Mouse (Mus musculus): ENCODE measurements around the gene Kif3a. TPM values are rescaled to one million over a fixed set of nuclear protein-coding genes. Genes with fewer than 3 reads are reported as not detected.
"Not testable (repeated sequence)": the region's sequence is repeated elsewhere in the genome, so short reads cannot be mapped to it uniquely, and the experiment has no call there.

Kif3a gene
- total RNA-seq, 2 experiments from 2014 or later = 27.5 to 30.1 TPM

DNA sequence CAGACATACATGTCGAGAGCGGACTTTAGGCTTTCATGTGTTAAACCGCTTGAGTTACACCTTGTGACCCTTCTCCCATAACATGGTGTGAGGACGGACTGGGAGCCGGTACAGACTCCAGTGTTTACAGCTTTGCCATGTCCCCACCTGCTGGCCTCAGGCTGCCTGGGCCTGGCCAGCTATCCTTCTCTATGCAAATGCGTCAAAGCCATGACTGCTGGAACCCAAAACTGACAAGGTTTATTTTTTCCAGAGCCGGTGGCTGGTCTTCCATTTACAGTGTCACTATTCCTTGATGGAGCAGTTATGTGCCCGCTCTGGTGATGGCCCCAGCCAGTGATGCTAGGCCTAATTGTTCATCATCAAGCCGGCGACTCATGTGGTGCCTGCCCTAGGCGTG lies 26.0 kb upstream of the Kif3a start:
- no peak for DNase-seq (ENCODE audit: low spot score in 2 of 2)

DNA sequence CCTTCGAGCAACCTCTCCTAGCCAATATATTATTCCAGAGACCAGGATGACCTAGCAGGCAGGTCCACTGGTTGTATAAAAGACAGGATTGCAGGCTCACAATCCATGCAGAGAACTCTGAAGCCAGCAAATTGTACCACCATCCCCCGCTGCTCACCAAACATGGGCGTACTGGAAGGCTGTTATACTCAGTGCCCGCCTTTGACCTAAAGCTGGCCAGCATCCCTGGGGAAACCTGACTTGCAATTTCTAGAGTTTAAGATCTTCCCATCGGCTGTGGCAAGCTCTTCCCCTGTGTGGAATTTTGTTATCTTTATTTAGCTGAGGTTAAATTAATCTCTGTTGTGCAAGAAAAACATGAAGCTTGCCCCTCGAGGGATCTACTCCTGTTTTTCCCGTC lies 24.2 kb upstream of the Kif3a start:
- no peak for DNase-seq (ENCODE audit: low spot score in 2 of 2)

DNA sequence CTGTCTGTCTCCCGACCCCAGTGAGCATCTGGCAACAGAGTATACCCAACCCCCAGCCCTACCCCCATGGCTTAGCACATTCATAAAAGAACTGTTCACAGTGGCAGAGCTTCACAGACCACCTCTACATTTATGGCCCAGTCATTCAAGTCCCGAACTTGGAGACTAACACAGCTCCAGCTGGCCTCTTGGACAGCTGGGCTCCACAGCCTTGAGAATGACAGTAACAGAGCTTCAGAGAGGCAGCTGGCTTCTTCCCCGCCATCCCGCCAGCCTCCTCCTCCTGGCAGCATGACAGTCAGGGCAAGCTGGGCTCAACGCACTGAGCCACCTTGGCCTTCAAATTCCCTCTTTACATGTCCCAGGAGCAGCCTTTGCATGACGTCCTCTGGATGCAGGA lies 20.9 kb upstream of the Kif3a start:
- DNase-seq (ENCODE audit: low spot score in 2 of 2) = no peak

DNA sequence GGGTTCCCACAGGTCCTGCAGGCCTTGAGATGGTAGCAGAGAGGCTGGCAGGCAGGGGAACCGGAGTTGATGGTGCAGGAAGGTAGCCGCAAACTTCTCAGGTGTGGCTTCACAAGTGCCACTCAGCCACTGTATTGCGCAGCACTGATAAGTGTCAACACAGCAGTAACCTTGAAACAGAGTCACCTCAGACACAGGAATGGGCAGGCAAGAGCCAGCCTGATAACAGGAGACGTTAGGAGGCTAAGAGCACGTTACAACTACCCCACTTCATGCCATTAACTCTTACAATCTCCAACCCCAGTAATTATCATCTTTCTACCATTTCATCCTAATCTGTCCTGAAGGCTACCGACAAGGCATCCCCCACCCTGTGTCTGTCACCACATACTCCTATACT lies 19.6 kb upstream of the Kif3a start:
- no peak for DNase-seq (ENCODE audit: low spot score in 2 of 2)

DNA sequence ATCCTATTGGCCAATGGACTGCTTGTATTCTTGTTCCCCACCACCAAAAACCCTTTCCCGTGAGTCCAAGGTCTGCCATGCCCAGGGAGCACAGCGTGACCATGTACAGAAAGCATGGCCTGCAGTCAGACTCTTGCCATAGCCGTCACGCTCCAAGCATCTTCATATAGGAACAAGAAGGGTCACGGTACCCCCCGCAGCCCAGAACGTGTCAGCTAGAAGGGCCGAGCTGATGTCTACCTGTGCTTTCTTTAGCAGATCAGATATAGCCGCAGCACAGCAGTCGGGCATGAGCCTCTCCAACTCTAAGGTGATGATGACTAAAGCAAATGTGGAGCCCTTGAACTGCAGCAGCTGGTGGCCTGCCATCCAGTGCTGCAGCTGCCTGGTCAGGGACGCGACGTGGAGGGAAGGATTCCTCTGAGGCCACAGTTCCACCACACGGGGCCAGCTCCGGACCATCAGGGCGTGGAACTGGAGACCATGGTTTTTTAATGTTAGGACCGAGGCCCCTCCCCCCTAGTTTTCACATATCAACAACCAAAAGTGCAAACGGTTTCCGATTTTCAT lies 19.1 kb upstream of the Kif3a start:
- no peak for DNase-seq (ENCODE audit: low spot score in 2 of 2)

DNA sequence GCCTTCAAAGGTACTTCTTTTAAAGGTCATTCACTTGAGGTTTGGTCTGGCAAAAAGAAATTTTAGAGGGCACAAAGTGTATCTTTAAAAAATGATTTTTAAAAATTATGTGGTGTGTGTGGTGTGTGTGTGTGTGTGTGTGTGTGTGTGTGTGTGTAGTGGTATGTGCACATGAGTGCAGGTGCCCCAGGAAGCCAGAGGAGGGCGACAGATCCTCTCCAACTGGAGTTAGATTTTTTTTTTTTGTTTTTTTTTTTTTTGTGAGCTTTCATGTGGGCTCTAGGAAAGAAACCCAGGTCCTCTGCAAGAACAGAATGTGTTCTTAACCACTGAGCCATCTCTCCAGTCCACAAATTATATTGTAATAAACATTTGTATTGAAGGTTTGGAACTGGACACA lies 16.5 kb upstream of the Kif3a start:
- DNase-seq (ENCODE audit: low spot score in 2 of 2) = no peak

DNA sequence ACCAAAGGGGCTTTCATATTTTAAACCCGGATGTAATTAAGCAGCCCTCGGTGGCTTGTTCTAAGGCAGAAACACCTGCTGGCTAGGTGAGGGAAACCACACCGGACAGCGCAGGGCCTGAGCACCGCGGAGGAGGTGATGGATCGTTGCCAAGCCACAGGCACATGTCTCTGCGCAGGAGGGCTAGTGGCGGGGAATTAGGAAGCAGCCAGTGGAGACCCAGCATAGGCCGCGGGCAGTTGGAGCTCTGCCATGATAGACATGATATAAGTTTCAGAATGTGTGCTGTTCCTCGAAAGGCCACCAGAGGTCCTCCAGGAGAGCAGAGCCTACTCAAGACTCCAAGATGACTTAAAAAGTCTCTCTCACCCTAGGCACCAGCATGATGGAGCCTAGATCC lies 15.4 kb upstream of the Kif3a start:
- DNase-seq (ENCODE audit: low spot score in 2 of 2) = no peak

DNA sequence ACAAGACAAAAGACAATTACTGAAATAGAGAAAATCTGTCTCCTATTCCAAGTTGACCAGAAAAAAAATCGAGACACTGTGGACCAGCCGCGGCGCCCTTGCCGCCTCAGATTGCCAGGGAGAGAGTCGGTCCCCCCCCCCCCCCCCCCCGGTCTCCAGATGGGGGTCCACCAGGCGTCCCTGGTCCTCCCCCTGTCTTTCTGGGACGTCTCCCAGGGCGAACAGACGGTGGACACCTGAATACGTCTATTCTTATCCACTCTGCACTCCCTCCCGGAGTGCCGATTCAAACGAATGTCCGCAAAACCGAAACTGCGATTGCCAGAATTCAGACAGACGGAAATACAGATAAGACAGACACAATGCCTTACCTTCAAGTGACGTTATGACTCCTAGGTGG lies 10.7 kb upstream of the Kif3a start:
- DNase-seq (ENCODE audit: low spot score in 2 of 2) = not testable (repeated sequence)

DNA sequence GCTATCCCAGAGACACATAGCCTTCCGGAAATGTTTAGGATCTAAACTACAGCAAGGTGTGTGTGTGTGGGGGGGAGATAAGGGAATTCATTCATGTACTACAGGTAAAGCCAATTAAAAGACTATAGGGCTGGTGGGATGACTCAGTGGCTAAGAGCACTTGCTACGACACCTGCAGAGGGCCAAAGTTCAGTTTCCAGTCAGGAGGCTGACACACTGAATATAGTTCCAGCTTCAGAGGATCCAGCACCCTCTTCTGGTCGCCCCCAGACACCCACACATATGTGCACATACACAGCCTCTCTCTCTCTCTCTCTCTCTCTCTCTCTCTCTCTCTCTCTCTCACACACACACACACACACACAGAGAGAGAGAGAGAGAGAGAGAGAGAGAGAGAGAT lies 9.2 kb upstream of the Kif3a start:
- not testable (repeated sequence) for DNase-seq (ENCODE audit: low spot score in 2 of 2)

DNA sequence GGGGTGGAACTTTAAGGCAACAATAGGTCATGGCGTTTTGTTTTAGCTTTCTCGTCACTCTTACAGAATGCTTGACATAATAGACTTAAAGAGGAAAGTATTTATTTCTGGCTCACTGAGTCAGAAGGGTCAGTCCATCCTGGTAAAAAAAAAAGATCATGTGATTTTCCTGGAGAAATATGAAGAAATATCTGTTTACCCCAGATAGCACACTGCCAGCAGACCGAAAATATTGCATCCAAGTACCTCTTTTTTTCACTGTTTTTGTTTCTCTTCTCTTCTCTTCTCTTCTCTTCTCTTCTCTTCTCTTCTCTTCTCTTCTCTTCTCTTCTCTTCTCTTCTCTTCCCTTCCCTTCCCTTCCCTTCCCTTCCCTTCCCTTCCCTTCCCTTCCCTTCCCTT lies 7.2 kb upstream of the Kif3a start:
- not testable (repeated sequence) for DNase-seq (ENCODE audit: low spot score in 2 of 2)

DNA sequence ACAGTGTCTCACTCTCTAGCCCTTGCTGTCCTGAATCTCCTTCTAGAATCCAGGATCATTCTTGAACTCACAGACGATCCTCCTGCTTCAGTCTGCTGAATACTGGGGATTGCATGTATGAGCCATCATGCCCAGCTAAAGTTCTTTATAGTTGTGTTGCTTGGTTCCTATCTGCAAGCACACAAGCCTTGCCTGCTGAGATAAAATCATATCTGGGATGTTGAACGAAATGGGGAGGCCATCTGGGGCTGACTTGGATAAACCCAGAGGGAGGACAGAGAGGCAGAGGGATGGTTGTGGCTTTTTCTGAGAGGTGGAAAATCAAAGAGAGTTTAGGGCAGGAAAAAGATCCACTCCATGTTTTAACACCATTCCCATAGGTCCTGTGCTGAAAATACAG lies 5.2 kb upstream of the Kif3a start:
- DNase-seq (ENCODE audit: low spot score in 2 of 2) = no peak

DNA sequence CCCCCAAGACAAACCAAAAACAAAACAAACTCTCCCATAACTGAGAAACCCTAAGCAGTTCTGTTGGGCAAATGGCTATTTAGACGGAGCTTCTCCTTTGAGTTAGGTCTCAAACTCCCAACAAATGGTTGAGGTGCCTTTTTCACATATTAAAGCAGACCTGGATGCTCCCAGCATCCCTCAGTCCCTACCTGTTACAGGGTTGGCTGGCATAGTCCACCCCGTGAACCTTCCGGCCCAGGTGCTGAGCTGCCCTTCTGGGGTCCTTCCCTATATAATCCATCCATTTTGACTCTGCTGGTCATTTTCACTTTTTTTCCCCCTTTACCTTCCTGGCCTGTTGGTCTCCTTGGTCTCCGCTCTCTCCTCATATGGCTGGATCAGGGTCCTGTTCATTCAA lies 533 bp upstream of the Kif3a start:
- DNase-seq (ENCODE audit: low spot score in 2 of 2) = no peak

DNA sequence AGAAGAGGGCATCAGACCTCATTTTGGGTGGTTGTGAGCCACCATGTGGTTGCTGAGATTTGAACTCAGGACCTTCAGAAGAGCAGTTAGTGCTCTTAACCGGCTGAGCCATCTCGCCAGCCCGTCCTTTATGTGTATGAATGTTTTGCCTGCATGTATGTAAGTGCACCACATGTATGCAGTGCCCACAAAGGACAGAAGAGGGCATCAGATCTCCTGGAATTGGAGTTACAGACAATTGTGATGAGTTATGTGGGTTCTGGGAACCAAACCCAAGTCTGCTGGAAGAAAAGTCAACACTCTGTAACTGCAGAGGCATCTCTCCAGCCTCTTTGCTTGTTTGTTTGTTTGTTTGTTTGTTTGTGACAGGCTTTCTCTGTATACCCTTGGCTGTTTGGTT lies 13.4 kb downstream of the Kif3a start:
- DNase-seq (ENCODE audit: low spot score in 2 of 2) = no peak

DNA sequence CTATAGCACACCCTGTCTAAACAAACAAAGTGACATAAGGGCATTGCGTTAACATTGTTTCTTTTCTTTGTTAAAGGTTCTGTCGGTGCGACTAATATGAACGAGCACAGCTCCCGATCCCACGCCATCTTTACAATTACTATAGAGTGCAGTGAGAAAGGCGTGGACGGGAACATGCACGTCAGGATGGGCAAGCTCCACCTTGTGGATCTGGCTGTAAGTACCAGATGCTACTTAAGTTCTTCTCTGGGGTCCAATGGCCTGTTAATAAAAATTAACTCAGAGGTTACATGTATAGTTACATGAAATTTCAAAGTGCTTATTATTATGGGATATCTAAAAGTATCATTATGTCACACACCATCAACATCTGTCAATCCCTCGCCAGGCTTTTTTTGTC lies 16.0 kb downstream of the Kif3a start:
- no peak for DNase-seq (ENCODE audit: low spot score in 2 of 2)

DNA sequence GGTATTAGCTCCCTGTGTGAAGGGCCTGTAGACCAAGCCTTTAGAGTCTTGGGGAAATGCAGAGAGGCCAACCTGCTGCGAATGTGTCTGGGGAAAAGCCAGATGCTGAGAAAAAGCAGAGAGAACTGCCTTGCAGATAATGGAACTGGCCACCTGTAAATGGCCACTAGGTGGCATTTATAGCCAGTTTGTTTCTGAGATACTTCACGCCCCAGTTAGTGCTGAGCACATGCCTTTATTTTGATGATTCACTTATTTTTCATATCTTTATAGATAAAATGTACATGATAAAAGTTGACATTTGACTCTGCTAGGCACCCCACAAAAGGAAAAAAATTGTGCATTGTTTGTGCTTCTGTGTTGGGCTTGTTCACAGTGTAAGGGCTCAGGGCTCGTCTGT lies 17.7 kb downstream of the Kif3a start:
- no peak for DNase-seq (ENCODE audit: low spot score in 2 of 2)

DNA sequence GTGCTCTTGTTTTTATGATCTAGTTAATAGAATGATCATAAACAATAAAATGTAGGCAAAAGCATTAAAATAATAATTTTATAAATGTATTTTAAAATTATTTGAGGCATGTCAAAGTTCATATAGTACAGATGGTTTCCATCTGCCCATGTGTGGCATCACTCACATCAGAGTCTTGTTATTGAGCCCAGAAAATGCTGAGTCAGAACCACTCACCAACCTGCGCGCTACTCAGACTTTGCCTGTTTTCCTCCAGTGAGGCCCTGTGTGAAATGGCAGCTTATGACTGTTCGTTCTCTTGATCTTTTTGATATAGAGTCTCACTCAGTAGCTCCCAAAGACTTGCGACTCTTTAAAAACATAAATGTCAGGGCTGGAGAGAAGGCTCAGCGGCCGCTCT lies 18.3 kb downstream of the Kif3a start:
- no peak for DNase-seq (ENCODE audit: low spot score in 2 of 2)

DNA sequence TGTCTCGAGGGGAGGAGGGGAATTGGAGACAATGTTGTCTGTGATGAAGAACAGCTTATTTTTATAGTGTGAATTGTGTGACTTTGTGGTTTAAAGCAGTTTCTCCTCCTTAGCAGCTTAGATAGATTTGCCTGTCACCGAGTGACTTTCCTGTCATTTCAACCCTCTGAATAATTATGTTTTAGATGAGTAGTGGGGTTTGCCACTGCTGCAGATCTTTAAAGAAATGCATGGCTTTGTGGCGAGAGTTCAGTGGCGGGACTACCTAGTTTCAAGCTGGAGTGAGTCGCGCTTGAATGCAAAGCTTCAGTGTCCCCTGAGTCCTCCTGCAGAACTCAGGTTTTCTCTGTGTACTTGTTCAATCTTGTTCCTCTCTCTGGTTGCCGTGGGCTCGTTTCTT lies 21.1 kb downstream of the Kif3a start:
- no peak for DNase-seq (ENCODE audit: low spot score in 2 of 2)

DNA sequence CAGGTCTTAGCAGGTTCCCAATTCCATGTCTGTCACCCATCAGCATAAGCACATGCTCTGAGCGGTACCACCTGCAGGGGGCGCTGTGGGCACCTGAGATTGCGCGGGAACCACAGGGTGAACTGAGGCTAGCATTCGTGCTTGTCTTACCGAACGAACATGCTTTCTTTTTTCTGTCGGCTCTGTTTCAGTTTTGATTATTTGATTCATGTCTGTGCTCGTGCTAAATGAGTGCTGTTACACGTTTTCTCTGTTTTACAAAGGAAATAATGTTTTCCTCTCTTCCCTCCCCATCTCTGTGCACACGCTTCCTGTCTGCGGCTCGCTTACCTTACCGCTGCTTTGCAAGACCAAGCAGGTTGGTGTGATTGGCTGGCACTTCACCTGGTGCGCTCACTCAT lies 23.2 kb downstream of the Kif3a start:
- peak; percentile 9 to 10 for DNase-seq (ENCODE audit: low spot score in 2 of 2)

DNA sequence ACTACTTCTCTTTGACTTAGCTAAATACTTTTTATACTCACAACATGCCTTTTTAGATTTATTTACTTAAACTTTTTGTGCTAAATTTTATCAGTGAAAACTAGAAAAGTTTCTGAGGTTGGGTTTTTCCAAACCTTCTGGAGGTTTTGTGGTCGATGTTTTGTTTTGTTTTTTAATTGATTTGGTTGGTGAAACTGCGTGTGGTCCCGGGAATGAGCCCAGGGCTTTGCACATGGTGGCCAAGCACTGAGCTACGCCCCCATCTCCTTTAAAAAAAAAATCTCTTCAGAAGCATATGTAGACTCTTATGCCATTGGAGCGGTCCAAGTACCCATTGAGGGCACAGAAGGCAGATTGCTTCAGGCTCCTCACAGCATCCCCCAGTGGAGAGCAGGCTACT lies 23.9 kb downstream of the Kif3a start:
- no peak for DNase-seq (ENCODE audit: low spot score in 2 of 2)

DNA sequence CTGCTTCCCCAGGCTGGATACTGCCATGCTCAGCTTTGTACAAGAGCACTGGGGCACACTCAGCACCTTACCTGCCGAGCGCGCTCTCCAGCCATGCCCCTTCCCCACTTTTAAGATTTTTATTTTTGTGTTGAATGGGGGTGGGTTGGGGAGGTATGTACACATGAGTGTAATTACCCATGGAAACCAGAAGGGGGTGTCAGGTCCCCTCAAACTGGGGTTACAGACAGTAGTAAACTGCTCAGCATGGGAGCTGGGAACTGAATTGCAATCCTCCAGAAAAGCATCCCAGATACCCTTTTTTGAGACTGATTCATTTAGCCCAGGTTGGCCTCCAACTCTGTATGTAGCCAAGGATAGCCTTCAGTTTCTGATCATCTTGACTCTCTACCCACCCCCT lies 37.8 kb downstream of the Kif3a start:
- no peak for DNase-seq (ENCODE audit: low spot score in 2 of 2)

DNA sequence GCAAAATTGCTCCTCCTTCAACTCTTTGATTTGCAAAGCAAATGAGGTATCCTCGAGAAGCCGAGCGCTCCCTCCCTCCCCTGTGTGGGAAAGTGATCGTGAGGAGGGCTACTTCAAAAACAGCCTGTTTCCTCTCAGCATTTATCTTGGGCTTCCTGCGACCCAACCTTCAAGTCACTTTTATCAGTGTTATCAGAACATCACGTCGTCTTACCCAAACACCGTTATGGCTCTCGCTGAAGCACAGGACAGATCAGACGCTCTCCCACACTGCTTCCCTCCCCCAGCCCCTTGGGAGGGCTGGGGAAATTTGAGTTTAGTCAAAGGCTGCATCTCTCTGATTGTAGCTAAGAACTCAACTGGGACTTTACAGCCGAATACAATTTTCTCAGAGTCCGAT lies 38.4 kb downstream of the Kif3a start:
- DNase-seq (ENCODE audit: low spot score in 2 of 2) = no peak

DNA sequence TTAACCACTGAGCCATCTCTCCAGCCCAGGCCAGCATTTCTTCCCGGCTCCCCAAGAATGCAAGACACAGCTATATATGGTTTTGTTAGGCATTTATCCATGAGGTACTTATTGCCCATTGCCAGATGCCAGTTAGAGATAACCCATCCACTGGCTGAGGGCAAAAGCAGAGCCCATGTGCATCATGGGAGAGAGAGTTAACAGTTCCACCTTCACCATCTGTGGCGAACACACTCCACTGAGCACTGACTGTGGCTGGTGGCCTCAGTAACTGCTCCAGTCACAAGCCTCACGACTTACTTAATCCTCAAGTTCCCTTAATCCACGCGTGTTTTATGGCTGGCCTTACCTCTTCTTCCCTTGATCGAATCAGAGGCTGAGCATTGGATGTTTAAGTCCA lies 42.1 kb downstream of the Kif3a start:
- DNase-seq (ENCODE audit: low spot score in 2 of 2) = no peak

DNA sequence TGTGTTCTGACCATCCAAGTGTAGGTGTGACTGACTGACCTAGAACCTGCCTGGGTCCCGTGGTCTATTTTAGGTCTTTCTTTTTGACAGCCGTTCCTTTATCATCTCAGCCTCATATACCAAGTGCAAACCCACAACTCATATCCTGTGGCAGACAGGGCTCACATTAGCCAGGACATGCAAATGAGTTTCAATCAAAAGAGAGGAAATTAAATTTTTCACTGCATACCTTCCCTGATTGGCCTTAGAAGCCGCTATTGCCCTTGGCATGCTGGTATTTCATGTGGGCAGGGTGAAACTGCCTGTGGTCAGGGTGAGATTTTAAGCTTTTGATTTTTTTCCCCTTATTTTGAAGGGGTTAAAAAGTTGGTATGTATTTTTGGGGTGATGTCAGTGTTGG lies 42.5 kb downstream of the Kif3a start:
- DNase-seq (ENCODE audit: low spot score in 2 of 2) = no peak

DNA sequence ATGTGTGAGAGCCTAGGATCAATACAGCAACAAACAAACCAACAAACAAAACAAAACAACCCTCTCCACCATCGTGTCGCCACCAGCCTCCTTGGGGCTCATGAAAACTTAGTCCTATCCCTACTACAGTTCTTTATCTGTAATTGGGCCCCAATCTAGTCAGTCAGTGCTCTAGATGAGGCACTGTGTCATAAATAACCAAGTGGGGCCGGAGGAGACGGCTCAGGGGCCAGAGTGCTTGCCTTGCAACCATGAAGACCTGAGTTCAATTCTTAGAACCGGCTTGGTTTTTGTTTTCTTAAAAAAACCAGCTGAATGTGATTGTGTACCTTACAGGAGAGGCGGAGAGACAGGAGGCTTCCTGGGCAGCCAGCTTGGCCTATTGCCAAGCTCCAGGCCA lies 48.0 kb downstream of the Kif3a start:
- no peak for DNase-seq (ENCODE audit: low spot score in 2 of 2)

All from adrenal gland, postnatal 4 days (tissue).